Mouse (Mus musculus) NIH3T3 (cell line): ENCODE measurements around the gene Rec8.

Experiments
- DNase-seq: peaks from one replicate; pipeline ENCODE4 v3.0.0-alpha.2; 2012; ENCODE audit warnings: low read depth

Rec8 gene

DNA sequence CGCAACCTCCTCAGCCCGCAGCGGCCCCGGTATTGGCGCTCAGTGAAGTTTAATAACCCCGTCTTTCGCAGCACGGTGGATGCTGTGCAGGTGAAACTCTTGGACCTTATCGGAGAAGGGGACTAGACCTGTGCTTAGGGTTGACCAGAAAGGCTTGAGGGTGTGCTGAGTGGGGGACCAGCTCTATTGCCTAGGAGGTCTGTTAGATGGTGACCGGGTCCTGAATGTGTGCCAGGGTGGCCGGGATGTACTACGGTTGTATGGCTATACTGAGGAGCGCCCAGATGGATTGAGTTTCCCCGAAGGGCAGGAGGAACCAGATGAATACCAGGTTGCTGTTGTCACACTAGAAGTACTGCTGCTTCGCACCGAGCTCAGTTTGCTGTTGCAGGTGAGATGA, 25.6 kb upstream of the Rec8 start:
- no peak for DNase-seq

DNA sequence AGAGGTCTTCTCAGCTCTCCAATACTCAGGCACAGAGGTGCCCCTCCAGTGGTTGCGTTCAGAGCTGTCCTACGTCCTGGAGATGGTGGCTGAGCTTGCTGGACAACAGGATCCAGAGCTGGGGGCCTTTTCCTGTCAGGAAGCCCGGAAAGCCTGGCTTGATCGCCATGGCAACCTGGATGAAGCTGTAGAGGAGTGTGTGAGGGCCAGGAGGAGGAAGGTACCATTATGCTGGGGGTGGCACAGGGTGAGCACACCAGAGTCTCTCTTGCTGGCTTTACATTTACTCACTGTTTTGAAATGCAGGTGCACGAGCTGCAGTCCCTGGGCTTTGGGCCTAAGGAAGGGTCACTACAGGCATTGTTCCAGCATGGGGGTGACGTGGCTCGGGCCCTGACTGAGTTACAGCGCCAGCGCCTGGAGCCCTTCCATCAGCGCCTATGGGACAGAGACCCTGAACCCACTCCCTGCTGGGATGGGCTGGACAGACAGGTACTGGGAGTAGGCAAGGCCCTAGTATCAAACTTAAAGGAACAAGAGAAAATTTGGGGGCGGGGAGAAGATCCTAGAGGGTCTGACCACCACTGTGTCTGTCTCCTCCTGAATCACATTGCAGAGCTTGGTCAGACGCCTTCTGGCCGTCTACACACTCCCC, 21.7 kb upstream of the Rec8 start:
- DNase-seq = no peak

DNA sequence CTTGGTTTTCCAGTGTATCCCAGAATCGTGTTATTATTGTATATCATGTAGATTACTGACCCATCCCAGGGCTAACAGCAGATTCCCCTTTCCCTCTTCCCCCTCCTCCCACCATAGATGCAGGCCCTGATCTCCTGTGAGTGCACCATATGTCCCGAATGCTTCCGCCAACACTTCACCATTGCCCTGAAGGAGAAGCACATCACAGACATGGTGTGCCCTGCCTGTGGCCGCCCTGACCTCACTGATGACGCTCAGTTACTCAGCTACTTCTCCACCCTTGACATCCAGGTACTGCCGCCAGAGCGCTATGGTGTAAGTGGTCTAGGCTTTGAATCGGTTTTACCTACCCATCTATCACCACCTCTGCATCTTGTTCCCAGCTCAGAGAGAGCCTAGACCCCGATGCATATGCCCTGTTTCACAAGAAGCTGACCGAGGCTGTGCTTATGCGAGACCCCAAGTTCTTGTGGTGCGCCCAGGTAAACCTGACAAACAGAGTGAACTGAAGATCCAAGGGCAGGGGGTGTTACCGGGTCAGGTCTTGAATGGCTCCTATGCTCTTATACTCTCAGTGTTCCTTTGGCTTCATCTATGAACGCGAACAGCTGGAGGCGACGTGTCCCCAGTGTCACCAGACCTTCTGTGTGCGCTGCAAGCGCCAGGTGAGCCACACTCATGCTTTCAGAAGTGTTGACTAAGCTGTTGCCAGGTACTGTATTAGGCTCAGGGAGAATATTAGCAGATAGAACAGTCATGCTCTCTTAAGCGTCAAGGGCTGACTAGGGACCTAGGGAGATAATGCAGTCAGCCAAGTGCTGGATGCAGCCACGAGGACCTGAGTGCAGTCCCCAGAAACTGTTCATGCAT, 19.1 kb upstream of the Rec8 start:
- no peak for DNase-seq

DNA sequence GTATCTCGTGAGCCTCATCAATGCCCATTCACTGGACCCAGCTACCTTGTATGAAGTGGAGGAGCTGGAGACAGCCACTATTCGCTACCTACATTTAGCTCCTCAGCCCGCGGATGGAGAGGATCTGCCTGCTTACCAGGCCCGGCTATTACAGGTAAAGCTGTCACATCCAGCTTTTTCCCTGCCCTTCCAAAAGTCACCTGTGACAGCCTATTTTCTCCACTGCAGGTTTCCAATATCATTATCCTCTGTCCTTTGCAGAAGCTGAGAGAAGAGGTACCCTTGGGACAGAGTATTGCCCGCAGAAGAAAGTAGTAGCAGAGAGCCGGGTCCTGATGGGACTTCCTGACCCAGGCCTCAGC, 14.6 kb upstream of the Rec8 start, which contains the start of gene Irf9:
Irf9 (plus strand) TSS at position 301 of the 362 bp plus-strand sequence.
- DNase-seq = no peak

DNA sequence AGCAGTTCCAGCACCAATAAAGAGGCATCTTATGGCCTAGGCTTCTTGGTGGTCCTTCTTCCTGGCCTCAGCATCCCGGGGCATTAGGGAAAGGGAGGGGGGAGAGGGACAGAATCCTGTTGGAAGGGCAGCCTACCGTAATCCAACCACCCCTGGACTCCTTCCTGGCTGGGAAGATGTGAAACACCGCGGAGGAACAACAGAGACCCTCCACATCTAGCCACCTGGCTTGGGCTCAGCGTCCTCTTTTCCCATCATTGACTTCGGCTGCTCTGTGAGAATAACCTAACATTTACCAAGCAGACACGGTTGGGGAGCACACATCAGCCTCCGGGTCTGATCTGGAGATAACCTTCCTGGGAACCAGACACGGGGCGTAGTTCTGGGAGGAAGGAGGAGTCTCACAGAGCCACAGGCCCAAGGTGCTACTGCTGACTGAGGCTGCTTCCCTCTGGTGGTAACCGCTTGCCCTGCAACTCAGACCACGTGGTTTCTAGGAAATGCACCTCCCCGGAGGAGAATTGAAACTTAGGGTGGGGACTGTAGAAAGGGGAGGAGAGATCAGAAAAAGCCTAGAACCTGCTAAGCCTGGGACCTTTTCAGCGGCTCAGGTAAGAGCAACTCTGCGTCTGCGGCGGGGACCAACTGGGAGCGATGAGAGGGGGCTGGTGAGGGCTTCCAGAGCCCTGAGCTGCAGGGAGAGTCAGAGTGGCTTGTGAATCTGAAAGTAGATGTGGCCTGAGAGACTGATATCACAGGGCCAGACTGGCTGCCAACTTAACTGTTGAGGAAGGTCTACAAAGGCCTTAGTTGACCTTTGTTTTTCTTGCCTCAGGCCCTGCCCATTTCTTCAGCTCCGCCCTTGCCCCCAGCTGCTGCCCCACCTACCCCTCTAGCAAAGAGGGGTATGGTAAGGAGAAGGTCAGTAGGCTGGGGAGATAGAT, 13.9 kb upstream of the Rec8 start:
- DNase-seq = peak; percentile 89

DNA sequence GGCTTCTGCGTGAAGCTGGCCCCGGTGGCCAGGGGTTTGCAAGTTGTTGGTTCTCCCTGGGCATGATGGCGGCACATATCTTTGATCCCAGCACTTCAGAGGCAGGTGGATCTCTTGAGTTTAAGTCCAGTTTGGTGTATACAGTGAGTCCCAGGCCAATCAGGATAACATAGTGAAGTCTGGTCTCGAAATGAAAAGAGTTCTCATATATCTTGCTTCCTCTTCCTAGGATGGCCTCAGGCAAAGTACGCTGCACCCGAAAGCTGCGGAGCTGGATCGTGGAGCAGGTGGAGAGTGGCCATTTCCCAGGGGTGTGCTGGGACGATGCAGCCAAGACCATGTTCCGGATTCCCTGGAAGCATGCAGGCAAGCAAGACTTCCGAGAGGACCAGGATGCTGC, 13.0 kb upstream of the Rec8 start:
- DNase-seq = no peak

GRCm38 (mm10) chr14:55605743-55606459, 11.9 kb upstream of the Rec8 start:
- DNase-seq = no peak

DNA sequence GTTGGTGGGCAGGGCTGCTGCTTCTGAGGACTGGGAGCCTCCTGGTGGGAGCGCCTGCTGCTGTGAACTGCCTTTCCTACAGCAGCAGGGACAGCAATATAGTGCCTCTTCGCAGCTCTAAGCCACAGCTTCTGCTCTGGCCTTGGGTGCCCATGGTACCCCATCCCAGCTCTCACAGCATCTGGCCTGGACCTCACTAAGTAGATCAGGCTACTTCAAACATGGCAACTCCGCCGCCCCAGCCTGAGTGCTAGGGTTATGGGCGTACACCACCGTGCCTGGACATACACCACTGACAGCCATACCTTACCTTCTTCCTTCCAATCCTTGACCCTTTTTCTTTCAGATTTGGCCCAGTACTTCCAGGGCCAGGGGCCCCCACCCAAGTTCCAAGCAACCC, 9.5 kb upstream of the Rec8 start:
- no peak for DNase-seq

DNA sequence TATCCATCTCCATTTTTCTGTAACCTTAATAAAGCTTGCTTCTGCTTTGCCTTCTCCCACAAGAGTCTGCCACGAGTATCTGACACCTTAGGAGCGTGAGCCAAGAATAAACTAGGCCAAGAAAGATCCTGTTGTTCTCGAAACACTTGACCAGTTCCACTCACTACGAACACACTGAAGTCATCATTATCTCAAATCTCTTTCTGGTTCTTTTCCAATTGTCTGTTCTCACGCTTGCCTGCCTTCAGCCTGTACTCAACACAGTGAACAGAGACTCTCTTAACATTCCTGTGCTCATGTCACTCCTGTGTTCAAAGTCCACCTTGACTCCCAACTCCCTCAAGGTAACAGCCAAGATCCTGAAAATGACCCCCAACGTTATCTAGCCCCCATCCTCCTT, 4.5 kb upstream of the Rec8 start:
- no peak for DNase-seq

DNA sequence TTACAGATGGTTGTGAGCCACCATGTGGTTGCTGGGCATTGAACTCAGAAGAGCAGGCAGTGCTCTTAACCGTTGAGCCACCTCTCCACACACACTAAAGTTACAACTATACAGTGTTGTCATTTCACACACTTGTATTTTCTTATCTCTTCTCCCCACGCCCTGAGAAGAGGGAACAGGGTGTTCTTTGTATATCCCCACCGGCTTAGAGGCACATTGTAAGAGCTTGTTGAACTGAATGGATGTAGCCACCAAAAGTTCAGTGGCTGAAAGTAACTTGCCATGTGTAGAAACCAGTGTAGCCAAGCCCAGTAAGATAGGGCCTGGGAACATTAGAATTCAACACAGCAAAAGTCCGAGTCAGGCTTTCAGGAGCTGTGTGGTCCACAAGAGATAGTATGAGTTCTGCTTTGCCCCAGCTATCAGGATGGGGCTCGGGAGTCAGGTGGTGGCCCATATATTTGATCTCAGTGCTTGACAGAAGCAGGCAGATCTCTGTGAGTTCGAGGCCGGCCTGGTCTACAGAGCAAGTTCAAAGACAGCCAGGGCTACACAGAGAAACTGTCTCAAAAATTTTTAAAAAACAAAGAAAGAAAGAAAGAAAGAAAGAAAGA, 3.2 kb upstream of the Rec8 start:
- no peak for DNase-seq

- DNase-seq = peak; percentile 44
These were observed 2.0 kb upstream of the Rec8 start for GRCm38 (mm10) chr14:55615876-55616275.

- no peak for DNase-seq
These were observed 993 bp upstream of the Rec8 start for GRCm38 (mm10) chr14:55616844-55617243.

- DNase-seq = no peak
These were observed 804 bp downstream of the Rec8 start for GRCm38 (mm10) chr14:55618486-55619195.

DNA sequence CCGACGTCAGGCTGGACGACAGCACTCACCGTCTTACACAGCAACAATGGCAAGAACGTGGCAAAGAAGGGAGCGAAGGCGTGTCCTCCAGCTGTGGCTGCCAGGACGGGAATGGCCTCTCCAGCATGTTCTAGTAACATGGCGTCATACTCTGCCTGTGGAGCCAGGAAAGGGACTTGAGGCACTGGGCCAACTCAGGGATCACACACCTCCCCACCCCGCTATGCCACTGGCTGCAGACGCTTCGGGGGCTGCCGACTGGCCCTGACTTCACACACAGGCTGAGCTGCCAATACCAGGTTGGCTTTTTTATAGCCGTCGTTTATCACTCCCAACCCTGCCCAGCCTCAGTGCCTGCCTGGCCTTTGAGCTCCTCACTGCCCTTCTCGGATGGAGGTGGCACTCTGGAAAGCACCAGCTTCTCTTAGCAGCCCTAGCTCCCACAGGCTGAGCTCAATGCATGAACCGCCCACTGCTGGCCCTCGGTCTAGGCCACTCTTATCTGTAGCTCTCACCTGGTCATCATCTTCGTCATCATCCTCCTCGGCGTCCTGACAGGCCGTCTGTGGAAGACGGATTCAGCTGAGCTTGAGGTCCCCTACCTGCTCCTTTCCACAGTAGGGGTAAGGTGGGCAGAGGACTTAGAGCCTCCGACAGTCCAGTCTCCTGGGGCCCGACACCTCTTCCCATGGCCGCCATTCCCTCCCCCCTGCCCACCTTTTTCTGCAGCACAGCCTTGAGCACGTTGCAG, 10.4 kb downstream of the Rec8 start:
- no peak for DNase-seq

GRCm38 (mm10) chr14:55629312-55629711, 11.5 kb downstream of the Rec8 start:
- peak; percentile 67 for DNase-seq

- DNase-seq = peak; percentile 55
These were observed 17.2 kb downstream of the Rec8 start for GRCm38 (mm10) chr14:55634874-55635522.

- peak; percentile 90 for DNase-seq
These were observed 17.7 kb downstream of the Rec8 start, which contains the start of gene Ipo4 for GRCm38 (mm10) chr14:55635523-55636007. Ipo4 (minus strand) TSS chr14:55635957.

DNA sequence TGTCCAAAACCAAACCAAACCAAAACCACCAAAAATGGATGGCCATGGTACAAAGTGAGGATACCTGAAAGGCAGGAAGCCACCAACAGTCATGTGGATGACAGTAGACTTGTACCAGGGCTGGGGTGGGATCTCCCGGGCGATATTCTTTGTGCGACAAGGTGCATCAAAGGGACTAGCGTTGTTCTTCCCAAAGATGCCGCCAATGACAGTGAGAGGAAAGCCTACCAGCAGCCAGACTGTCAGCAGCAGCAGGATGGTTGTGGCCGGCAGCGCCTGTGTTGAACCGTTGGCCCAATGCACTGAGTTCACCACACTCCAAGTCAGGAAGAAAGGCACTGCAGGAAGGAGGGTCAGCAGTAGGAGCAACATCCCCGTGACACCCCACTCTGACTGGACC, 20.0 kb downstream of the Rec8 start, which contains the start of gene Gm49378:
Gm49378 (minus strand) TSS at position 101 of the 400 bp plus-strand sequence.
- no peak for DNase-seq

DNA sequence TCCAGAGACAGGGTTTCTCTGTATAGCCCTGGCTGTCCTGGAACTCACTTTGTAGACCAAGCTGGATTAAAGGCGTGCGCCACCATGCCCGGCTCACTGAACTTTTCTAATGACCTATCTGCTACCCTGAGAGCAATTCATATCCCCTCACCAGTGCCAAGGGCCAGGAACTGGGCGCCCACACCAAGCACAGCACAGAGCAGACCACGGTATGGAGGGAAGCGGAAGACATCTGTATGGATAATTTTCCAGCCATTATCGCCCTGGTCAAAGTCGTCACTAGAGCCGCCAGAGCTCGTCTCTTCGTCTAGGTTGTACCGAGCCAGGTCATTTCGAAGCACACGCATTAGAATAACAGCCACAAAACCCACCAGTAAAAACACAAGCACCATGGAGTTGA, 23.0 kb downstream of the Rec8 start:
- DNase-seq = no peak
